Mouse (Mus musculus): ENCODE data around the gene Mybpc2. TPM values are rescaled to one million over a fixed set of nuclear protein-coding genes. Genes with fewer than 3 reads are reported as not detected.
A peak's percentile ranks its signal among the peaks of the same experiment; 100 is the strongest.

Mybpc2 gene
- total and polyA plus RNA-seq, 2 experiments from 2014 or later, result 0.29 to 0.33 TPM

DNA sequence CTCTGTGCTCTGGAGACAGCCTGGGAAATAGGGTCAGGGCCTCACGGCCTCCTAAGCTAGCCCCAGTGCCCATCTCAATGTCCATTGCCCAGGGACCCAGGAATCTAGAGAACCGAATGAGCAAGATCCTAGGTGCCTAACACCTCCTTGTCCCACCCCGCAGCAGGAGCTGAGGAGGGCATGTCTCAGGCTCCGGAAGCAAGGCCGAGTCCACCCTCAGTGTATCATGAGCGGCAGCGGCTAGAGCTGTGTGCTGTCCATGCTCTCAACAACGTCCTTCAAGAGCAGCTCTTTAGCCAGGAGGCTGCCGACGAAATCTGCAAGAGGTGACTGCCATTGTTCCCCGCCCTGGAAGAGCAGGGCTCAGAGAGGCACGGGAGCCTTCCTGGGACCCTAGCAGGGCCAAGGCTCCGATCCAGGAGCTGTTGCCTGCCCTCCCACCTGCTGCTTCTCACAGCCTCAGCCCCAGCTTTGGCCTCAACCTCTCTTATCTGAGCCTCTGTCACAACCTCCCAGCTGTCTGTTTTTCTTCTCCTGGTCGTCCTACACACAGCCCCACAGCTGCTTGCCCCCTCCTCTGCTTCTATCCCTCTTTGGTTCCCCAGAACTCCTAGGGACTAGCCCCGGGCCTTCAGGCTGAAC lies 55.7 kb downstream of the Mybpc2 start:
- Histone ChIP-seq H3K9ac (peak overlapping the region; percentile 56), H3K4me3 (ENCODE audit: low read depth, low read length) (peak overlapping the region; percentile 50), H3K36me3 (ENCODE audit: insufficient read depth) (peaks cover 7% of the 10 kb centered on the region), H3K9me3 (ENCODE audit: low read length) (no peaks in the 10 kb centered on the region), H3K27ac (ENCODE audit: low read depth, low read length) (peak overlapping the region; percentile 89), H3K27me3 (ENCODE audit: insufficient read depth, low read length) (no peaks in the 10 kb centered on the region), H3K4me1 (ENCODE audit: insufficient read depth) (peaks cover 28% of the 10 kb centered on the region), H3K4me2 (ENCODE audit: low read depth) (peak overlapping the region; percentile 57)
- no peak for DNase-seq
- whole genome bisulfite sequencing, result 49% methylated on average over 15 of the region's 15 CpGs
- TF ChIP-seq CTCF (IDR thresholded peaks at IDR 0.05; ENCODE audit: low read depth), result no peak
- ATAC-seq, result no peak

DNA sequence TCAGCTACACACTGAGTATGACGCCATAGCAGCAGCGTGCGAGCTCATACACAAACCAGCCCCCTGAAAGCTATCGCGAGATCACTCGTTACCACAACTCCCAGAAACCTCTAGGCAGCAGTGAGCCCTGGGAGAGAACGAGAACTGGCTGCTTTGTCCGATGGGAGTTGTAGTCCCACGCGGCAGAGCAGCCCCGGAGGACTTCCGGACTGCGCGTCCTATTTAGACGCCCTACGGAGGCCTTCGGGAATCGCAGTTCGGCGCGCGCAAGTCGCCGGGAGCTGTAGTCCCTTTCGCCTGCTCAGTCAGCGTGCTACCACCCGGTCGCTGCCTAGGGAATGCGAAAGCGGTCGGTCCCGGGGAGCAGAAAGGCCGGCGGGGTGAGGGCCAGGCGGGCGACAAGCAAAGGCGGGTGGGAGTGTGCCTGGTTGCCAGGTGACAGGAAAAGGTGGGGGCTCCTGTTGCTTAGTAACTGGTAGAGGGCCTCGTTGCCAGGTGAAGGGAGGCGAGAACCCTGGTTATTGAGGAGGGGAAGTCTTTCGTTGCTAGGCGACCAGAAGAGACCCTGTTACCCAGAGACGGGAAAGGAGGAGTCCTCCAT lies 56.5 kb downstream of the Mybpc2 start, which contains the start of gene Josd2:
TSS of gene Josd2 (plus strand) at position 170 of the 601 bp plus-strand sequence.
- peak; percentile 98 for DNase-seq
- peak within 1 kb of the TSS; percentile 56 for H3K9ac ChIP-seq
- H3K27me3 ChIP-seq (ENCODE audit: insufficient read depth, low read length), result no peaks in the 10 kb centered on the region
- peak; percentile 95 for ATAC-seq
- 4% methylated on average over 42 of the region's 42 CpGs for WGBS
- H3K9me3 ChIP-seq (ENCODE audit: low read length), result no peaks in the 10 kb centered on the region
- peak within 1 kb of the TSS; percentile 89 for H3K27ac ChIP-seq (ENCODE audit: low read depth, low read length)
- TF ChIP-seq CTCF (IDR thresholded peaks at IDR 0.05; ENCODE audit: low read depth), result no peak; the same call in 1 of the 2 replicates
- H3K4me1 ChIP-seq (ENCODE audit: insufficient read depth), result peaks cover 28% of the 10 kb centered on the region
- peak within 1 kb of the TSS; percentile 57 for H3K4me2 ChIP-seq (ENCODE audit: low read depth)
- peaks cover 15% of the 10 kb centered on the region for H3K36me3 ChIP-seq (ENCODE audit: insufficient read depth)
- H3K4me3 ChIP-seq (ENCODE audit: low read depth, low read length), result peak within 1 kb of the TSS; percentile 50

DNA sequence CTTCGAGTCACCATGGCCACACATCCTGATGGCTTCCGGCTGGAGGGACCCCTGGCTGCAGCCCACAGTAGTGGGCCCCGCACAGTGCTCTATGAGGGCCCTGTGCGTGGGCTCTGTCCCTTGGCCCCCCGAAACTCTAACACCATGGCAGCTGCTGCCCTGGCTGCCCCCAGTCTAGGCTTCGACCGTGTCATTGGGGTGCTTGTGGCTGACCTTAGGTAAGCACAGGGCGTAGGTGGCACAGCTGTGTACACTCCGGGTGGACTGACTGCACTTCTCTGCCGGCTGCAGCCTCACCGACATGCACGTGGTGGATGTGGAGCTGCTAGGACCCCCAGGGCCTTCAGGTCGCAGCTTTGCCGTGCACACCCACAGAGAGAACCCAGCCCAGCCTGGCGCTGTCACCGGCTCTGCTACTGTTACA lies 57.6 kb downstream of the Mybpc2 start:
- TF ChIP-seq CTCF (IDR thresholded peaks at IDR 0.05; ENCODE audit: low read depth), result no peak
- Histone ChIP-seq H3K9ac (no peak overlapping the region), H3K27me3 (ENCODE audit: insufficient read depth, low read length) (no peaks in the 10 kb centered on the region), H3K9me3 (ENCODE audit: low read length) (no peaks in the 10 kb centered on the region), H3K36me3 (ENCODE audit: insufficient read depth) (peaks cover 26% of the 10 kb centered on the region), H3K4me3 (ENCODE audit: low read depth, low read length) (no peak overlapping the region), H3K4me2 (ENCODE audit: low read depth) (no peak overlapping the region), H3K27ac (ENCODE audit: low read depth, low read length) (peak overlapping the region; percentile 11), H3K4me1 (ENCODE audit: insufficient read depth) (peaks cover 24% of the 10 kb centered on the region)
- ATAC-seq (no peak), DNase-seq (no peak)
- 79% methylated on average over 16 of the region's 16 CpGs for WGBS

DNA sequence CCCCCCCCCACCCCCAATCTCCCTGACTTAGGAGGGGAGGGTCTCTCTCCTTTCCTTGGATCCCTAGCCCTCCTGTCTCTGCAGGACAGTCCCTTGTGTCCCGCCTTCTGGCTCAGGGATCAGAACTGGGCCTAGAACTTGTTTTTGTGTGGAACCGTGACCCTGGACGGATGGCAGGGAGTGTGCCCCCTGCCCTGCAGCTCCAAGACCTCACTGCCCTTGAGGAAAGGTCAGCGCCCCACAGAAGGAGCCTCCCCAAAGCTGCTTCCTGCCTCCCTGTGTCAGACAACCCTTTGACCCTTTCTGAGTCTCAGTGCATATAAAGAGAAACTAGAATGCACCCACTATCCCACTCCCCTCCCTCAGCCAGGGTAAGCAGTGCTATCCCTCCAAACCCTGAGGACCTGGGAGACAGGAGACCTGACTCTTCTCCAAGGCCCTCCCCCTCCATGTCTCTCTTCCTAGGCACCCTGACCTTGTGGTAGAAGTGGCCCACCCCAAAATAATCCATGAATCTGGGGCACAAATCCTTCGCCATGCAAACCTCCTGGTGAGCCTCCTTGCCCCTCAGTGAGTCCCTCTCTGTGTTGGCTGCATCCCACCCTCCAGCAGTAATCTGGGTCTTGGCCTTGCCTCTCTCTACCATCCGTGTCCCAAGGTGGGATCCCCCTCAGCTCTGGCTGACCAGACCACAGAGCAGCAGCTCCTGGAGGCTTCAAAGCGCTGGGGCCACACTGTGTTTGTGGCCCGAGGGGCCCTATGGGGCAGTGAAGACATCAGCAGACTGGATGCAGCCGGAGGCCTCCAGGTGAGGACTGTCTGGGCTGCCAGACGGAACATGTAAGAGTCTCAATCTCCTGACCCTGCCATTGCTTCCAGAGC lies 58.2 kb downstream of the Mybpc2 start:
- TF ChIP-seq CTCF (IDR thresholded peaks at IDR 0.05; ENCODE audit: low read depth), result no peak
- WGBS, result 80% methylated on average over 10 of the region's 10 CpGs
- Histone ChIP-seq H3K4me3 (ENCODE audit: low read depth, low read length) (no peak overlapping the region), H3K4me2 (ENCODE audit: low read depth) (no peak overlapping the region), H3K9me3 (ENCODE audit: low read length) (no peaks in the 10 kb centered on the region), H3K36me3 (ENCODE audit: insufficient read depth) (peaks cover 32% of the 10 kb centered on the region), H3K9ac (no peak overlapping the region), H3K27ac (ENCODE audit: low read depth, low read length) (peak overlapping the region; percentile 11), H3K27me3 (ENCODE audit: insufficient read depth, low read length) (no peaks in the 10 kb centered on the region), H3K4me1 (ENCODE audit: insufficient read depth) (peaks cover 24% of the 10 kb centered on the region)
- ATAC-seq (no peak), DNase-seq (no peak)

DNA sequence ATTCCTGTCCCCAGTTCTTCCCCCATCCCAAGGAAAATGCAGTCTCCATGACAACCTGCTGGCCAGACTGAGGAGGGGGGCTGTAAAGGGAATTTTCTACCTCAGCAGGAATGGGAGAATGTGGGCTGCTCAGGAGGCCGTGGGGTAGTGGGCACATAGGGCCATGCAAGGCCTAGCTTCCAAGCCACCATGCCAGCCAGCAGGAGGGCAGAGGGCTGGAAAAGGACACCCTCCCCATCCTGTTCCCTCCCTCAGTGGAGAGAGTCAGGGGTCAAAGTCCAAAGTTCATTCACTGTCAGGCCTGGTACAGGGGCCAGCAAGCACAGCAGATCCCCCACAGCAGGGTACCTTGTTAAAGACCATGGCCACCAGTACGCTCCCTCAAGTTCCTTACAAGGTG lies 59.3 kb downstream of the Mybpc2 start, which contains the start of gene Aspdh:
TSS of gene Aspdh (plus strand) at position 281 of the 400 bp plus-strand sequence.
- peaks cover 24% of the 10 kb centered on the region for H3K4me1 ChIP-seq (ENCODE audit: insufficient read depth)
- WGBS, result 50% methylated on average over 2 of the region's 2 CpGs

DNA sequence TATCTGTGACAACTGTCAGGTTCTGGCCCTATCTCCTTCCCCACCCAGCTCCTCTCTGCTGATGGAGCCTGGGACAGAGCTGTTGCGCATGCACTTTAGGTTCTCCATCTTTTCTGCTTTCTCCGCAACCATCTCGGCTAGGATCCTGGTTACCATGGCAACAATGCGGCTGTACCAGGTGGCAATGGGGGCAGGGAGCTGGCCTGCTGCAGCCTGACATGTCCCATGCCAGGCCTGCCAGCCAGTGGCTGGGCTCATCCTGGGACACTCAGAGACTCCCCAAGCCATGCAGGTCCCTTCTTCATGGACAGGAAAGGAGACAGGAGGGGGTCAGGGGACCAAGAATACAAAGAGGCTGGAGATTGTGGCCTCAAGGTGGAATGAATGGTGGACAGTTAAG lies 59.9 kb downstream of the Mybpc2 start:
- 6% methylated on average over 4 of the region's 4 CpGs for WGBS
- peak overlapping the region; percentile 8; the same call in 1 of the 2 replicates for H3K4me2 ChIP-seq (ENCODE audit: low read depth)

More for the DNA sequence above, 59.3 kb downstream of the Mybpc2 start, which contains the start of gene Aspdh:
- Histone ChIP-seq H3K27ac (ENCODE audit: low read depth, low read length) (peak within 1 kb of the TSS; percentile 85), H3K36me3 (ENCODE audit: insufficient read depth) (peaks cover 38% of the 10 kb centered on the region), H3K4me2 (ENCODE audit: low read depth) (peak within 1 kb of the TSS; percentile 8; the same call in 1 of the 2 replicates), H3K27me3 (ENCODE audit: insufficient read depth, low read length) (no peaks in the 10 kb centered on the region), H3K9ac (peak within 1 kb of the TSS; percentile 18; the same call in 1 of the 2 replicates), H3K4me3 (ENCODE audit: low read depth, low read length) (no peak within 1 kb of the TSS), H3K9me3 (ENCODE audit: low read length) (no peaks in the 10 kb centered on the region)
- peak; percentile 40 for DNase-seq
- ATAC-seq, result no peak
- TF ChIP-seq CTCF (IDR thresholded peaks at IDR 0.05; ENCODE audit: low read depth), result no peak

More for the DNA sequence above, 59.9 kb downstream of the Mybpc2 start:
- no peak overlapping the region for H3K4me3 ChIP-seq (ENCODE audit: low read depth, low read length)
- TF ChIP-seq CTCF (IDR thresholded peaks at IDR 0.05; ENCODE audit: low read depth), result no peak
- H3K27me3 ChIP-seq (ENCODE audit: insufficient read depth, low read length), result no peaks in the 10 kb centered on the region
- H3K9me3 ChIP-seq (ENCODE audit: low read length), result no peaks in the 10 kb centered on the region
- peaks cover 24% of the 10 kb centered on the region for H3K4me1 ChIP-seq (ENCODE audit: insufficient read depth)
- DNase-seq (peak; percentile 88), ATAC-seq (peak; percentile 4; the same call in 1 of the 2 replicates)
- peak overlapping the region; percentile 18; the same call in 1 of the 2 replicates for H3K9ac ChIP-seq
- peaks cover 38% of the 10 kb centered on the region for H3K36me3 ChIP-seq (ENCODE audit: insufficient read depth)
- H3K27ac ChIP-seq (ENCODE audit: low read depth, low read length), result peak overlapping the region; percentile 85

Data from forebrain, postnatal 0 days (tissue).